Mouse (Mus musculus) MEL (cell line): Measurements from ENCODE around the gene Lrrk2. TPM values are rescaled to one million over a fixed set of nuclear protein-coding genes. Genes with fewer than 3 reads are reported as not detected.

Source experiments
- DNase-seq: peaks from one replicate; pipeline ENCODE4 v3.0.0; 2011; ENCODE audit warnings: low read depth, low spot score
- H3K27ac ChIP-seq: 2 replicates; pipeline ENCODE4 v1.5.1; 2012; ENCODE audit warnings: low read depth, mild to moderate bottlenecking, control low read depth, low read length, moderate library complexity; ENCODE audit not compliant: control insufficient read depth
- H3K27me3 ChIP-seq, 2 experiments: fragments of 150-350 bp in 1 of 2; sonication (generic) in 1 of 2; 2 replicates each; pipeline ENCODE4 v1.6.1; 2012; ENCODE audit warnings: low read length in 2 of 2, mild to moderate bottlenecking in 2 of 2, improper control_type of control experiment in 1 of 2, moderate library complexity in 1 of 2; ENCODE audit not compliant: insufficient read depth in 2 of 2, control insufficient read depth in 1 of 2
- H3K36me3 ChIP-seq, 2 experiments: 2 replicates each; pipeline ENCODE4 v1.6.1; 2012 to 2014; ENCODE audit warnings: low read length in 2 of 2, improper control_type of control experiment in 1 of 2, inconsistent platforms in 1 of 2, mild to moderate bottlenecking in 1 of 2; ENCODE audit not compliant: insufficient read depth in 2 of 2, control insufficient read depth in 1 of 2
- H3K4me1 ChIP-seq, 2 experiments: fragments of 150-350 bp in 1 of 2; sonication (generic) in 1 of 2; 2 replicates each; pipeline ENCODE4 v1.6.1; 2012; ENCODE audit warnings: low read length in 2 of 2, improper control_type of control experiment in 1 of 2, mild to moderate bottlenecking in 1 of 2; ENCODE audit not compliant: insufficient read depth in 2 of 2, control insufficient read depth in 1 of 2
- H3K4me3 ChIP-seq, 2 experiments: fragments of 150-350 bp in 1 of 2; sonication (generic) in 1 of 2; 2 replicates each; pipeline ENCODE4 v1.5.1; 2012; ENCODE audit warnings: low read depth in 2 of 2, low read length in 2 of 2, mild to moderate bottlenecking in 2 of 2, moderate library complexity in 2 of 2, control low read depth in 1 of 2, improper control_type of control experiment in 1 of 2; ENCODE audit not compliant: control insufficient read depth in 1 of 2, insufficient read depth in 1 of 2
- H3K79me2 ChIP-seq: 2 replicates; pipeline ENCODE4 v1.6.1; 2012; ENCODE audit warnings: mild to moderate bottlenecking, low read length, moderate library complexity; ENCODE audit not compliant: control insufficient read depth, poor library complexity, insufficient read depth
- H3K9ac ChIP-seq: 2 replicates; pipeline ENCODE4 v1.6.1; 2012; ENCODE audit warnings: low read depth, mild to moderate bottlenecking, control low read depth, low read length, moderate library complexity; ENCODE audit not compliant: control insufficient read depth, poor library complexity, severe bottlenecking
- H3K9me3 ChIP-seq: fragments of 150-350 bp; sonication (generic); replicated peaks from 2 replicates; pipeline ENCODE4 v1.6.1; 2012; ENCODE audit warnings: mild to moderate bottlenecking, low read length, improper control_type of control experiment, moderate library complexity; ENCODE audit not compliant: insufficient read depth
- BHLHE40 ChIP-seq: IDR thresholded peaks from 2 replicates; pipeline ENCODE4 v1.6.1; 2012; ENCODE audit warnings: low read depth, mild to moderate bottlenecking, inconsistent platforms, low read length, improper control_type of control experiment, borderline replicate concordance
- E2F4 ChIP-seq: IDR thresholded peaks from 2 replicates; pipeline ENCODE4 v1.6.1; 2011; ENCODE audit warnings: low read depth, low read length, improper control_type of control experiment, borderline replicate concordance
- EP300 ChIP-seq, 2 experiments: IDR thresholded peaks; 2 replicates each; pipeline ENCODE4 v1.6.1; 2011; ENCODE audit warnings: improper control_type of control experiment in 2 of 2, low read length in 2 of 2, low read depth in 1 of 2, mild to moderate bottlenecking in 1 of 2
- ETS1 ChIP-seq: IDR thresholded peaks from 2 replicates; pipeline ENCODE4 v1.6.1; 2012; ENCODE audit warnings: low read depth, mild to moderate bottlenecking, inconsistent platforms, low read length, improper control_type of control experiment, moderate library complexity
- JUND ChIP-seq: IDR thresholded peaks from 2 replicates; pipeline ENCODE4 v1.6.1; 2011; ENCODE audit warnings: low read depth, mild to moderate bottlenecking, improper control_type of control experiment, low read length
- KAT2A ChIP-seq: conservative IDR thresholded peaks from 2 replicates; pipeline ENCODE4 v1.6.1; 2012; ENCODE audit warnings: low read depth, low read length, improper control_type of control experiment, inconsistent platforms
- MAFK ChIP-seq: IDR thresholded peaks from 2 replicates; pipeline ENCODE4 v1.6.1; 2011; ENCODE audit warnings: low read depth, mild to moderate bottlenecking, low read length, improper control_type of control experiment, borderline replicate concordance
- MAX ChIP-seq: IDR thresholded peaks from 2 replicates; pipeline ENCODE4 v1.6.1; 2011; ENCODE audit warnings: low read length, improper control_type of control experiment
- MEF2A ChIP-seq: IDR thresholded peaks from 2 replicates; pipeline ENCODE4 v1.6.1; 2014; ENCODE audit warnings: low read depth, mild to moderate bottlenecking, inconsistent platforms, low read length, improper control_type of control experiment; ENCODE audit not compliant: poor library complexity, insufficient replicate concordance, severe bottlenecking; ENCODE audit errors: extremely low read depth
- NRF1 ChIP-seq: IDR thresholded peaks from 2 replicates; pipeline ENCODE4 v1.6.1; 2014; ENCODE audit warnings: low read depth, mild to moderate bottlenecking, inconsistent platforms, low read length, improper control_type of control experiment, moderate library complexity; ENCODE audit not compliant: poor library complexity, insufficient read depth, severe bottlenecking
- POLR2AphosphoS2 ChIP-seq: IDR thresholded peaks from 2 replicates; pipeline ENCODE4 v1.6.1; 2011; ENCODE audit warnings: low read length, improper control_type of control experiment
- POLR2AphosphoS5 ChIP-seq: IDR thresholded peaks from 2 replicates; pipeline ENCODE4 v1.6.1; 2012; ENCODE audit warnings: low read depth, borderline replicate concordance, mild to moderate bottlenecking, inconsistent platforms, low read length, moderate library complexity, mixed read lengths
- RAD21 ChIP-seq: IDR thresholded peaks from 2 replicates; pipeline ENCODE4 v1.6.1; 2011; ENCODE audit warnings: mild to moderate bottlenecking, low read depth, low read length, improper control_type of control experiment
- TCF12 ChIP-seq: IDR thresholded peaks from 2 replicates; pipeline ENCODE4 v1.6.1; 2014; ENCODE audit warnings: low read depth, mild to moderate bottlenecking, inconsistent platforms, low read length, improper control_type of control experiment, moderate library complexity
- UBTF ChIP-seq: IDR thresholded peaks from 2 replicates; pipeline ENCODE4 v1.6.1; 2012; ENCODE audit warnings: low read depth, mild to moderate bottlenecking, inconsistent platforms, low read length, improper control_type of control experiment, moderate library complexity, borderline replicate concordance; ENCODE audit not compliant: insufficient read depth
- ZC3H11A ChIP-seq: IDR thresholded peaks from 2 replicates; pipeline ENCODE4 v1.6.1; 2012; ENCODE audit warnings: low read depth, mild to moderate bottlenecking, inconsistent platforms, low read length, improper control_type of control experiment
- ZNF384 ChIP-seq: IDR thresholded peaks from 2 replicates; pipeline ENCODE4 v1.6.1; 2012; ENCODE audit warnings: low read depth, mild to moderate bottlenecking, inconsistent platforms, low read length, improper control_type of control experiment
- polyA plus RNA-seq, 2 experiments: library from polyadenylated mRNA; stranded (reverse) in 1 of 2; unstranded in 1 of 2; fragments of >175 nt in 1 of 2; fragments of >200 nt in 1 of 2; gene quantifications; 2 replicates each; pipeline versions ENCODE4 v1.2.1 to v1.2.4; 2012; ENCODE audit warnings: low replicate concordance in 2 of 2, low read depth in 1 of 2; ENCODE audit not compliant: insufficient read length in 2 of 2, insufficient read depth in 1 of 2, missing spikeins in 1 of 2
- total RNA-seq: library from RNA; depleted of rRNA; stranded (reverse); fragments of 300-350 nt; gene quantifications from 2 replicates; pipeline ENCODE4 v1.2.3, GENCODE M21; 2012

Lrrk2 gene
- total and polyA plus RNA-seq, 3 experiments, result not detected

- no peaks in the 10 kb centered on the region for H3K27me3 ChIP-seq
- no peak overlapping the region for H3K27ac ChIP-seq
- TF ChIP-seq KAT2A, result no peak
- no peak overlapping the region for H3K9ac ChIP-seq
- H3K4me3 ChIP-seq, result no peak overlapping the region
- H3K9me3 ChIP-seq, result no peaks in the 10 kb centered on the region
- DNase-seq, result no peak
- no peaks in the 10 kb centered on the region for H3K4me1 ChIP-seq
- H3K36me3 ChIP-seq, result no peaks in the 10 kb centered on the region
- H3K79me2 ChIP-seq, result no peaks in the 10 kb centered on the region
These were observed 17.7 kb downstream of the Lrrk2 start for GRCm38 (mm10) chr15:91690648-91691047.

- no peak for DNase-seq
- Histone ChIP-seq H3K79me2 (no peaks in the 10 kb centered on the region), H3K9me3 (no peaks in the 10 kb centered on the region)
- TF ChIP-seq MAX (no peak), E2F4 (no peak), ZNF384 (no peak)
- TF ChIP-seq, all 39 proteins: peak for 0
- Histone ChIP-seq H3K36me3 (no peaks in the 10 kb centered on the region), H3K9ac (no peak overlapping the region), H3K27ac (no peak overlapping the region), H3K27me3 (no peaks in the 10 kb centered on the region), H3K4me3 (no peak overlapping the region), H3K4me1 (no peaks in the 10 kb centered on the region)
These were observed 20.1 kb downstream of the Lrrk2 start for GRCm38 (mm10) chr15:91693051-91693450.

DNA sequence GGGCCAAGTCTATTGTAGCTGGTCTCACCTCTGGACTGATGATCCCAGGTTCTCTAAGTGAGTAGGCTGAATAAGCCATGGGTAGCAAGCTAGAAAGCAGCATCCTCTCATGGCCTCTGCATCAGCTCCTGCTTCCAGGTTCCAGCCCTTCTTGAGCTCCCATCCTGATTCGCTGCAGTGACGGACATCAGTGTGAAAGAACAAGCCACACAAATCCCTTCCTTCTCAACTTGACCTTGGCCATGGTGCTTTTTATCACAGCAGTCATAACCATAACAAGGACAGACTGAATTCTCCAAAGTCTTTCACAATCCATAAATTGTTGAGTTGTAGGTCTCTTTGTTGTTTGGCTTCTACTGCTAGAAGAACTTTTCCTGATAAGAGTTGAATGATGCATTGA lies 20.9 kb downstream of the Lrrk2 start:
- Histone ChIP-seq H3K27me3 (no peaks in the 10 kb centered on the region), H3K9me3 (no peaks in the 10 kb centered on the region), H3K27ac (no peak overlapping the region), H3K36me3 (no peaks in the 10 kb centered on the region), H3K4me1 (no peaks in the 10 kb centered on the region), H3K79me2 (no peaks in the 10 kb centered on the region), H3K9ac (no peak overlapping the region), H3K4me3 (no peak overlapping the region)
- DNase-seq, result no peak
- TF ChIP-seq MEF2A, result no peak
- TF ChIP-seq ZC3H11A, result no peak

DNA sequence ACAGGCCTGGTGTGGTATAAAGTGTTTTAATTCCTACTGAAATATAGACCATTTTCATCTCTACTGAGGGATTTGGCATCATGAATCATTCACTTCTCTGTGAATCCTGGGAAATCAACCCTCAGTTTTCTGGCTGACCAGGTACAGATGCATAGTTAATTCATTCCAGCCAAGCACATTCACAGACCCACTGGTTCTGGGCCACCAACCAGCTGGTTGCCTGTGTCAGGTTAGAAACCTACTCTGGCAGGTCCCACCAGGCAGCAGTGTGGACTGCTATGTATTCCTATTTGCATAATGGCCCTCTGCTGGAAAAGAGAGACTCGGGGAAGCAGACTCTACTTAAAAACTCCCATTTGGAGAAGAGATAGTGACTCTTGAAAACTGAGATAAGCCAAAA lies 27.9 kb downstream of the Lrrk2 start:
- H3K9me3 ChIP-seq, result no peaks in the 10 kb centered on the region
- DNase-seq, result no peak
- no peak overlapping the region for H3K9ac ChIP-seq
- H3K79me2 ChIP-seq, result no peaks in the 10 kb centered on the region
- H3K36me3 ChIP-seq, result no peaks in the 10 kb centered on the region
- TF ChIP-seq RAD21, result no peak
- TF ChIP-seq NRF1, result no peak
- no peak for TF ChIP-seq TCF12
- no peak for TF ChIP-seq ETS1
- no peak for TF ChIP-seq JUND
- no peak for TF ChIP-seq POLR2AphosphoS5
- no peak for TF ChIP-seq MAX
- TF ChIP-seq POLR2AphosphoS2, result no peak
- no peak for TF ChIP-seq BHLHE40
- no peak for TF ChIP-seq MAFK
- TF ChIP-seq EP300 (IDR thresholded peaks at IDR 0.05; ENCODE audit: low read depth in 1 of 2, low read length in 2 of 2), result no peak
- no peak for TF ChIP-seq UBTF
- H3K4me3 ChIP-seq, result no peak overlapping the region
- no peak overlapping the region for H3K27ac ChIP-seq
- H3K27me3 ChIP-seq, result no peaks in the 10 kb centered on the region
- no peaks in the 10 kb centered on the region for H3K4me1 ChIP-seq
